Mouse (Mus musculus) mesoderm, embryonic 11.5 days (tissue): ENCODE data around the gene Rbmxl2.
A peak's percentile ranks its signal among the peaks of the same experiment; 100 is the strongest.

Experiments
- DNase-seq: peaks from one replicate; pipeline ENCODE4 v3.0.0-alpha.2; 2012; ENCODE audit warnings: low read depth, low spot score

Rbmxl2 gene

GRCm38 (mm10) chr7:107209204-107209860 is at the start of gene Rbmxl2:
Gene Rbmxl2, plus strand, starts transcription at chr7:107209445.
- DNase-seq = peak; percentile 15

GRCm38 (mm10) chr7:107166690-107167089 is 42.6 kb upstream of the Rbmxl2 start, which contains the start of gene Nlrp14:
Gene Nlrp14, plus strand, starts transcription at chr7:107166990.
- no peak for DNase-seq

- DNase-seq = no peak
Measured at GRCm38 (mm10) chr7:107180406-107180805, 28.8 kb upstream of the Rbmxl2 start.

- peak; percentile 30 for DNase-seq
Measured at GRCm38 (mm10) chr7:107201817-107202216, 7.4 kb upstream of the Rbmxl2 start.

GRCm38 (mm10) chr7:107207843-107208242 is 1.4 kb upstream of the Rbmxl2 start:
- no peak for DNase-seq

GRCm38 (mm10) chr7:107210126-107210576 is 906 bp downstream of the Rbmxl2 start:
- DNase-seq = no peak

- peak; percentile 31 for DNase-seq
Measured at GRCm38 (mm10) chr7:107215723-107216122, 6.5 kb downstream of the Rbmxl2 start.

GRCm38 (mm10) chr7:107216845-107217244 is 7.6 kb downstream of the Rbmxl2 start:
- no peak for DNase-seq

- DNase-seq = peak; percentile 3
Measured at GRCm38 (mm10) chr7:107236854-107237253, 27.6 kb downstream of the Rbmxl2 start.

- no peak for DNase-seq
Measured at GRCm38 (mm10) chr7:107237498-107237897, 28.3 kb downstream of the Rbmxl2 start.

GRCm38 (mm10) chr7:107241371-107241883 is 32.2 kb downstream of the Rbmxl2 start:
- no peak for DNase-seq

GRCm38 (mm10) chr7:107250211-107250985 is 41.2 kb downstream of the Rbmxl2 start:
- no peak for DNase-seq

GRCm38 (mm10) chr7:107253355-107253754 is 44.1 kb downstream of the Rbmxl2 start:
- no peak for DNase-seq

GRCm38 (mm10) chr7:107259936-107260335 is 50.7 kb downstream of the Rbmxl2 start:
- no peak for DNase-seq
